Comparison of ENCODE assay signal across 18 mouse cellular contexts in the genomic region with DNA sequence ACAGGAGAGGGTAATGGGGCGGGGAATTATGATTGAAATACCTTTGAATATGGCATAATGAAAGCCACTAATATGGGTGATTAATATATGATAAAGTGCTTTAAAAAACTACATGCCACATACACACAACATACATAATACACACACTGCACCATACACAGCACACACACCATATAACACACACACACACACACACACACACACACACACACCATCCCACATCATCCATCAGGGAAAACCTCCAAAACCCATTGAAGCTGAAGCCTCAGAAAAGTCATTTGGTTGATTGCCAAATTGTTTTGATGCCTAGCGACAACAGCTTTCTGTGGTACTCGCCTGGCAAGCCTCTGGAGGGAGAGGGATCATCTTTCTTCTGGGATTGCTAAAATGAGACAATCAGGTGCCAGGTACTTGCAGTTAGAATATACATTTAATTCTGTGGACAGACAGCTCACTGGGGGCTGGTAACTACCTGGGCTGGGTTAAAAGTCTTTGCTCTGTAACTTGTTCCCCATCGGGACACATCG. TPM values are rescaled to one million over a fixed set of nuclear protein-coding genes. Genes with fewer than 3 reads are reported as not detected.
A peak's percentile ranks its signal among the peaks of the same experiment; 100 is the strongest.
DNase-seq lines count a peak whose midpoint lies in the region; ATAC-seq and TF ChIP-seq lines count a peak whose summit lies in the region.
"Had no signal": no experiment of that assay in that cellular context is flagged by ENCODE, and none has a peak within 500 bp of the region (broad histone marks: within the 10 kb centered on the region; RNA-seq: fewer than 3 reads in every experiment).

No protein-coding gene starts in this region.

- TF ChIP-seq POLR2A in brain, embryonic 14.5 days (IDR thresholded peaks at IDR 0.05; ENCODE audit: borderline replicate concordance, extremely low read depth, insufficient read depth, insufficient read length, poor library complexity, severe bottlenecking) = no peak

- no peak overlapping the region for H3K9ac ChIP-seq in hindbrain, embryonic 12.5 days
- H3K9ac ChIP-seq in hindbrain, embryonic 11.5 days (ENCODE audit: low read depth, low read length) = no peak overlapping the region
- no peak overlapping the region for H3K9ac ChIP-seq in hindbrain, embryonic 14.5 days
- H3K9ac ChIP-seq in midbrain, embryonic 16.5 days (ENCODE audit: low read depth, low read length) = no peak overlapping the region
- no peak overlapping the region for H3K9ac ChIP-seq in liver, embryonic 11.5 days (ENCODE audit: low read depth, low read length)
- H3K9ac ChIP-seq: intestine, embryonic 15.5 days; liver, embryonic 13.5 days; lung, embryonic 15.5 days; stomach, embryonic 15.5 days had no signal

- H3K9me3 ChIP-seq in hindbrain, embryonic 12.5 days (replicated peaks) = no peaks in the 10 kb centered on the region
- no peaks in the 10 kb centered on the region for H3K9me3 ChIP-seq in hindbrain, embryonic 11.5 days (ENCODE audit: control insufficient read depth, low read length)
- H3K9me3 ChIP-seq in hindbrain, embryonic 14.5 days (ENCODE audit: control insufficient read depth, low read length) = no peaks in the 10 kb centered on the region
- no peaks in the 10 kb centered on the region; the same call in 1 of the 2 replicates for H3K9me3 ChIP-seq in midbrain, embryonic 16.5 days (replicated peaks; ENCODE audit: control insufficient read depth, low read length, poor library complexity, severe bottlenecking)
- H3K9me3 ChIP-seq in liver, embryonic 11.5 days (ENCODE audit: control insufficient read depth, low read length) = no peaks in the 10 kb centered on the region
- H3K9me3 ChIP-seq: intestine, embryonic 15.5 days; limb, embryonic 10.5 days; liver, embryonic 13.5 days; lung, embryonic 15.5 days; stomach, embryonic 15.5 days had no signal

- no peaks in the 10 kb centered on the region for H3K27me3 ChIP-seq in hindbrain, embryonic 12.5 days
- H3K27me3 ChIP-seq in hindbrain, embryonic 11.5 days (ENCODE audit: control insufficient read depth, insufficient read depth, low read length) = no peaks in the 10 kb centered on the region
- no peaks in the 10 kb centered on the region for H3K27me3 ChIP-seq in hindbrain, embryonic 14.5 days (ENCODE audit: control insufficient read depth, insufficient read depth, low read length)
- H3K27me3 ChIP-seq in midbrain, embryonic 16.5 days (ENCODE audit: control insufficient read depth, insufficient read depth, low read depth, low read length) = no peaks in the 10 kb centered on the region
- H3K27me3 ChIP-seq in liver, embryonic 11.5 days (replicated peaks; ENCODE audit: control insufficient read depth, insufficient read depth, low read length) = no peaks in the 10 kb centered on the region
- H3K27me3 ChIP-seq: intestine, embryonic 15.5 days; liver, embryonic 13.5 days; lung, embryonic 15.5 days; stomach, embryonic 15.5 days had no signal

- ATAC-seq in hindbrain, embryonic 12.5 days (ENCODE audit: low FRiP score) = no peak; the same call in 1 of the 2 replicates
- ATAC-seq in hindbrain, embryonic 11.5 days (ENCODE audit: low FRiP score) = no peak
- no peak for ATAC-seq in hindbrain, embryonic 14.5 days (ENCODE audit: low FRiP score)
- no peak for ATAC-seq in midbrain, embryonic 16.5 days
- ATAC-seq in liver, embryonic 11.5 days (replicated peaks; ENCODE audit: low FRiP score) = no peak
- ATAC-seq: activated CD4-positive, CD25-positive, alpha-beta regulatory T cell, adult 4 months; intestine, embryonic 15.5 days; Patski had no signal

- H3K4me2 ChIP-seq in hindbrain, embryonic 12.5 days (replicated peaks) = no peak overlapping the region
- H3K4me2 ChIP-seq in hindbrain, embryonic 11.5 days (replicated peaks; ENCODE audit: low read depth, low read length) = no peak overlapping the region
- H3K4me2 ChIP-seq in hindbrain, embryonic 14.5 days (replicated peaks) = no peak overlapping the region
- H3K4me2 ChIP-seq in midbrain, embryonic 16.5 days (ENCODE audit: low read length) = no peak overlapping the region
- no peak overlapping the region for H3K4me2 ChIP-seq in liver, embryonic 11.5 days
- H3K4me2 ChIP-seq: intestine, embryonic 15.5 days; liver, embryonic 13.5 days; lung, embryonic 15.5 days; stomach, embryonic 15.5 days had no signal

- H3K36me3 ChIP-seq in hindbrain, embryonic 12.5 days = no peaks in the 10 kb centered on the region
- no peaks in the 10 kb centered on the region for H3K36me3 ChIP-seq in hindbrain, embryonic 11.5 days (ENCODE audit: control insufficient read depth, insufficient read depth, low read length)
- H3K36me3 ChIP-seq in hindbrain, embryonic 14.5 days (replicated peaks; ENCODE audit: control insufficient read depth, insufficient read depth) = no peaks in the 10 kb centered on the region
- H3K36me3 ChIP-seq in midbrain, embryonic 16.5 days (ENCODE audit: control insufficient read depth, insufficient read depth, low read length) = no peaks in the 10 kb centered on the region
- no peaks in the 10 kb centered on the region for H3K36me3 ChIP-seq in liver, embryonic 11.5 days (ENCODE audit: control insufficient read depth, insufficient read depth, low read length)
- H3K36me3 ChIP-seq: intestine, embryonic 15.5 days; limb, embryonic 10.5 days; liver, embryonic 13.5 days; lung, embryonic 15.5 days; stomach, embryonic 15.5 days had no signal

- 75% methylated on average over 5 of the region's 5 CpGs for WGBS in hindbrain, embryonic 12.5 days
- 83% methylated on average over 5 of the region's 5 CpGs for WGBS in hindbrain, embryonic 11.5 days
- WGBS in hindbrain, embryonic 14.5 days = 58% methylated on average over 5 of the region's 5 CpGs
- 48% methylated on average over 5 of the region's 5 CpGs for WGBS in midbrain, embryonic 16.5 days
- 86% methylated on average over 5 of the region's 5 CpGs for WGBS in liver, embryonic 11.5 days

- TF ChIP-seq CTCF in brain, embryonic 14.5 days (IDR thresholded peaks at IDR 0.05; ENCODE audit: borderline replicate concordance, extremely low read depth, insufficient read depth, insufficient read length) = no peak

- DNase-seq in hindbrain, embryonic 11.5 days (ENCODE audit: low spot score) = no peak
- DNase-seq in brain, embryonic 14.5 days (ENCODE audit: low read depth) = peak; percentile 74
- peak; percentile 62 for DNase-seq in hindbrain, embryonic 14.5 days (ENCODE audit: low spot score)
- DNase-seq in liver, embryonic 11.5 days (ENCODE audit: low spot score) = no peak
- DNase-seq in heart, postnatal 4 days = no peak
- DNase-seq: B cell, adult 2 months; cerebellum, adult 9-10 months; gastrocnemius, postnatal 25 days; liver, embryonic 13.5 days; thymus, adult 2 months had no signal

- no peak overlapping the region for H3K4me3 ChIP-seq in hindbrain, embryonic 12.5 days
- H3K4me3 ChIP-seq in hindbrain, embryonic 11.5 days (ENCODE audit: low read depth, low read length) = no peak overlapping the region
- H3K4me3 ChIP-seq in hindbrain, embryonic 14.5 days (replicated peaks; ENCODE audit: low read length) = no peak overlapping the region
- no peak overlapping the region for H3K4me3 ChIP-seq in midbrain, embryonic 16.5 days (ENCODE audit: low read depth, low read length)
- no peak overlapping the region for H3K4me3 ChIP-seq in liver, embryonic 11.5 days (ENCODE audit: low read depth, low read length)
- H3K4me3 ChIP-seq: intestine, embryonic 15.5 days; limb, embryonic 10.5 days; liver, embryonic 13.5 days; lung, embryonic 15.5 days; stomach, embryonic 15.5 days had no signal

- peak overlapping the region; percentile 13; the same call in 1 of the 2 replicates for H3K27ac ChIP-seq in hindbrain, embryonic 12.5 days
- H3K27ac ChIP-seq in hindbrain, embryonic 11.5 days (ENCODE audit: low read depth, low read length) = no peak overlapping the region
- H3K27ac ChIP-seq in hindbrain, embryonic 14.5 days = peak overlapping the region; percentile 44; the same call in 1 of the 2 replicates
- peak overlapping the region; percentile 53 for H3K27ac ChIP-seq in midbrain, embryonic 16.5 days (ENCODE audit: low read length)
- H3K27ac ChIP-seq in liver, embryonic 11.5 days (ENCODE audit: low read depth, low read length) = no peak overlapping the region
- H3K27ac ChIP-seq: intestine, embryonic 15.5 days; limb, embryonic 10.5 days; liver, embryonic 13.5 days; lung, embryonic 15.5 days; stomach, embryonic 15.5 days had no signal

- H3K4me1 ChIP-seq in hindbrain, embryonic 12.5 days = 0 out of 2 replicates have a peak, but pooled peaks cover 2% of the 10 kb centered on the region
- H3K4me1 ChIP-seq in hindbrain, embryonic 11.5 days (replicated peaks; ENCODE audit: control insufficient read depth, insufficient read depth, low read length) = no peaks in the 10 kb centered on the region
- H3K4me1 ChIP-seq in hindbrain, embryonic 14.5 days (replicated peaks; ENCODE audit: control insufficient read depth, insufficient read depth, low read length) = peaks cover 17% of the 10 kb centered on the region; the same call in 1 of the 2 replicates
- peaks cover 11% of the 10 kb centered on the region for H3K4me1 ChIP-seq in midbrain, embryonic 16.5 days (ENCODE audit: control insufficient read depth, insufficient read depth, low read length)
- H3K4me1 ChIP-seq in liver, embryonic 11.5 days (replicated peaks; ENCODE audit: control insufficient read depth, insufficient read depth, low read length) = no peaks in the 10 kb centered on the region
- H3K4me1 ChIP-seq: intestine, embryonic 15.5 days; limb, embryonic 10.5 days; liver, embryonic 13.5 days; lung, embryonic 15.5 days; stomach, embryonic 15.5 days had no signal

RNA-seq across cellular contexts. Expression of a gene that starts 9.7 kb away (rescaled TPM):
- polyA plus RNA-seq in hindbrain, embryonic 12.5 days (2016; fragmentation: Nextera tagmentation; extraction: Ambion mirVana) = 40.3 and 41.1 TPM in 2 replicates
- polyA plus RNA-seq in hindbrain, embryonic 11.5 days (2014; fragmentation: Nextera tagmentation; extraction: Ambion mirVana) = 52.1 and 59.0 TPM in 2 replicates
- 22.6 and 22.8 TPM in 2 replicates for polyA plus RNA-seq in brain, embryonic 14.5 days (2012; rRNA removed)
- polyA plus RNA-seq in hindbrain, embryonic 14.5 days (2014; fragmentation: Nextera tagmentation; extraction: Ambion mirVana) = 39.5 and 41.8 TPM in 2 replicates
- polyA plus RNA-seq in midbrain, embryonic 16.5 days (2015; fragmentation: Nextera tagmentation; extraction: Ambion mirVana) = 37.2 and 39.2 TPM in 2 replicates
- 56.9 and 59.6 TPM in 2 replicates for polyA plus RNA-seq in liver, embryonic 11.5 days (2014; fragmentation: Nextera tagmentation; extraction: Ambion mirVana)
- total RNA-seq in heart, postnatal 4 days (2021) = 10 to 100 TPM; 25.0 to 27.4 TPM

Comparison
In these comparisons a context has a peak if more than half of its experiments do, and no peak if none do; other contexts are left out.
1. H3K27ac ChIP-seq: peak in hindbrain, embryonic 12.5 days (single experiment), hindbrain, embryonic 14.5 days (single experiment) and midbrain, embryonic 16.5 days (single experiment); none in hindbrain, embryonic 11.5 days (single experiment) and liver, embryonic 11.5 days (single experiment).
2. DNase-seq: peak in brain, embryonic 14.5 days (single experiment) and hindbrain, embryonic 14.5 days (single experiment); none in hindbrain, embryonic 11.5 days (single experiment), liver, embryonic 11.5 days (single experiment) and heart, postnatal 4 days (single experiment).